Mouse (Mus musculus) embryonic facial prominence, embryonic 14.5 days (tissue): Measurements from ENCODE around the gene Sorbs1. TPM values are rescaled to one million over a fixed set of nuclear protein-coding genes. Genes with fewer than 3 reads are reported as not detected.

ENCODE experiments used
- ATAC-seq: fragments of 200-750 bp; cut with Nextera tagmentation; 2 replicates; pipeline ENCODE4 v1.8.0; 2017; ENCODE audit warnings: low read depth, moderate number of reproducible peaks, moderate TSS enrichment
- DNase-seq: peaks from one replicate; pipeline ENCODE4 v3.0.0-alpha.2; 2015; ENCODE audit warnings: low spot score
- H3K27ac ChIP-seq: fragments of 300-500 bp; sonication (generic); replicated peaks from 2 replicates; pipeline ENCODE4 v1.5.1; 2014; ENCODE audit warnings: low read depth, mild to moderate bottlenecking, low read length, moderate library complexity
- H3K27me3 ChIP-seq: fragments of 300-500 bp; sonication (generic); replicated peaks from 2 replicates; pipeline ENCODE4 v1.6.1; 2014; ENCODE audit warnings: low read length; ENCODE audit not compliant: control insufficient read depth, insufficient read depth
- H3K36me3 ChIP-seq: fragments of 300-500 bp; sonication (generic); 2 replicates; pipeline ENCODE4 v1.6.1; 2014; ENCODE audit warnings: low read length, mixed read lengths; ENCODE audit not compliant: control insufficient read depth, insufficient read depth
- H3K4me1 ChIP-seq: fragments of 300-500 bp; sonication (generic); 2 replicates; pipeline ENCODE4 v1.6.1; 2014; ENCODE audit warnings: antibody characterized with exemption, low read length; ENCODE audit not compliant: control insufficient read depth, insufficient read depth
- H3K4me2 ChIP-seq: fragments of 300-500 bp; sonication (generic); 2 replicates; pipeline ENCODE4 v1.6.1; 2014; ENCODE audit warnings: low read depth, mild to moderate bottlenecking, low read length, moderate library complexity, mixed read lengths
- H3K4me3 ChIP-seq: fragments of 300-500 bp; sonication (generic); 2 replicates; pipeline ENCODE4 v1.5.1; 2014; ENCODE audit warnings: low read depth, mild to moderate bottlenecking, low read length
- H3K9ac ChIP-seq: fragments of 300-500 bp; sonication (generic); 2 replicates; pipeline ENCODE4 v1.6.1; 2014; ENCODE audit warnings: low read depth, mild to moderate bottlenecking, low read length, moderate library complexity, mixed read lengths
- H3K9me3 ChIP-seq: fragments of 300-500 bp; sonication (generic); 2 replicates; pipeline ENCODE4 v1.6.1; 2016; ENCODE audit warnings: low read length; ENCODE audit not compliant: control insufficient read depth
- WGBS: fragments of 180-500 bp; shearing (Covaris S2); extraction: QIAGEN DNeasy Blood & Tissue Kit; methylation state at CpG from one replicate; pipeline ENCODE4 v1.1.7; 2014; 5-methylcytosine and 5-hydroxymethylcytosine counted together
- polyA plus RNA-seq: library from polyadenylated mRNA; unstranded; fragments of >200 nt; fragmentation: Nextera tagmentation; extraction: Ambion mirVana; gene quantifications from 2 replicates; pipeline ENCODE4 v1.2.1, GENCODE M21; 2014

Gene Sorbs1
- polyA plus RNA-seq, 1 experiment from 2014 or later = 54.1 TPM

DNA sequence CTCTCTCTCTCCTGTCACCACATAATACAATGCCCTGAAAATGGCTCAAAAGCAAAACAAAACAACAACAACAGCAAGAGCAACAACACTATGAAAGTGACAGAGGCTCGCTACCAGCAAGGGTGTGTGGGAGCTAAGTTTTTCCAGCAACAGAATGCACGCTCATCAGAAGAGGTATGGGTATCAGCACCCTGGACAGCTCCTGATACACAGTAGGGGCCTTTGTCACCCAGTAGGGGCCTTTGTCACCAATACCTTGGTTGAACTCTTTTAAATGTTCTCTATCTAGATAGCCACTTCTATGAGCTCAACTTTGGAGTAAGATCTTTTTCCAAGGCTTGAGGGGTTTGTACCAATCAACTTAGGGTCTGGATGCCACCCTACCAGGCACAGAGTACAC, 138.9 kb downstream of the Sorbs1 start:
- Histone ChIP-seq H3K4me3 (no peak overlapping the region), H3K36me3 (no peaks in the 10 kb centered on the region; the same call in 1 of the 2 replicates), H3K9ac (no peak overlapping the region), H3K4me2 (no peak overlapping the region), H3K27ac (no peak overlapping the region), H3K4me1 (0 out of 2 replicates have a peak, but pooled peaks cover 3% of the 10 kb centered on the region), H3K27me3 (no peaks in the 10 kb centered on the region), H3K9me3 (no peaks in the 10 kb centered on the region)
- no peak for ATAC-seq
- no peak for DNase-seq
- 80% methylated on average over 2 of the region's 2 CpGs for WGBS

DNA sequence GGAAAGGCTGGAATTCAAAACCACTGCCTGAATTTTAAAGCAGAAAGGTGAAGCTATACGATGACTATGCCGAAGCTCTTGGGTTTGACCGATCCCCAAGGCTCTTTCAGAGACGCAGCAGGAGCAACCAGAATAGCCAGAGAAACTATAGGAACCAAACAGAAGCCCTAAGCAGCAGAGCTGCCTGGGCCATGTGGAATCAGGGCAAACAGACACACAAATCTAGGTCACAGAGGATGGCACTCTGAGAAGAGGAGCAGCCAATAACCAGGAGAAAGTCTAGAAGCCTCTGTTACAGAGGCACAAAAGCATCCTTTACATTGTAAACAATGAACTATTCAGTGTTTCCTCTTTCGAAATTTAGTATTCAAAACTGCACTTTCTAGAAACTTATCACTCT, 140.9 kb downstream of the Sorbs1 start:
- Histone ChIP-seq H3K9ac (no peak overlapping the region), H3K27me3 (no peaks in the 10 kb centered on the region), H3K4me1 (0 out of 2 replicates have a peak, but pooled peaks cover 3% of the 10 kb centered on the region), H3K36me3 (no peaks in the 10 kb centered on the region; the same call in 1 of the 2 replicates), H3K9me3 (no peaks in the 10 kb centered on the region), H3K4me2 (no peak overlapping the region), H3K4me3 (no peak overlapping the region), H3K27ac (no peak overlapping the region)
- DNase-seq (no peak), ATAC-seq (no peak)
- 88% methylated on average over 5 of the region's 5 CpGs for WGBS

DNA sequence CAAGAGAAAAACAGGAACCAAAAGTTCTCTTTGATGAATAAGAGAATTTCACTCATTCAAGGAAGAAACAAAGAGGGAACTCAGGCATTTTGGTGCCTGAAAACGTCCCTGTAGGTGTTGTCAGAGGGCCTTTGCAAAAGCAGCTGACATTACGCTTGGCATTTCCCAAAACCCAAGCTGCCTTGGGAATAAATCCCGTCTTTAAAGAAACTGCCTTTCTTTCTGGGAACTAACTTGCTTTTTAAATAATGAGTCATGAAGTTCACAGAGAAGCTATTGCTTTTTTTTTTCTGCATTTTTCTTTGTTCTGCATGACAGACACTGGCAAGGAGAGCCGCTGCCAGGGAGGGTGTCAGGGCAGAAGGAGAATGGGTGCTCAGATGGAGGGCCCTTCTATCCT, 141.7 kb downstream of the Sorbs1 start:
- H3K27ac ChIP-seq = no peak overlapping the region
- no peaks in the 10 kb centered on the region; the same call in 1 of the 2 replicates for H3K36me3 ChIP-seq
- H3K27me3 ChIP-seq = no peaks in the 10 kb centered on the region
- 0 out of 2 replicates have a peak, but pooled peaks cover 3% of the 10 kb centered on the region for H3K4me1 ChIP-seq
- no peak overlapping the region for H3K9ac ChIP-seq
- H3K4me2 ChIP-seq = no peak overlapping the region
- WGBS = 58% methylated on average over 4 of the region's 4 CpGs
- DNase-seq = no peak
- no peak for ATAC-seq
- H3K9me3 ChIP-seq = no peaks in the 10 kb centered on the region
- H3K4me3 ChIP-seq = no peak overlapping the region

DNA sequence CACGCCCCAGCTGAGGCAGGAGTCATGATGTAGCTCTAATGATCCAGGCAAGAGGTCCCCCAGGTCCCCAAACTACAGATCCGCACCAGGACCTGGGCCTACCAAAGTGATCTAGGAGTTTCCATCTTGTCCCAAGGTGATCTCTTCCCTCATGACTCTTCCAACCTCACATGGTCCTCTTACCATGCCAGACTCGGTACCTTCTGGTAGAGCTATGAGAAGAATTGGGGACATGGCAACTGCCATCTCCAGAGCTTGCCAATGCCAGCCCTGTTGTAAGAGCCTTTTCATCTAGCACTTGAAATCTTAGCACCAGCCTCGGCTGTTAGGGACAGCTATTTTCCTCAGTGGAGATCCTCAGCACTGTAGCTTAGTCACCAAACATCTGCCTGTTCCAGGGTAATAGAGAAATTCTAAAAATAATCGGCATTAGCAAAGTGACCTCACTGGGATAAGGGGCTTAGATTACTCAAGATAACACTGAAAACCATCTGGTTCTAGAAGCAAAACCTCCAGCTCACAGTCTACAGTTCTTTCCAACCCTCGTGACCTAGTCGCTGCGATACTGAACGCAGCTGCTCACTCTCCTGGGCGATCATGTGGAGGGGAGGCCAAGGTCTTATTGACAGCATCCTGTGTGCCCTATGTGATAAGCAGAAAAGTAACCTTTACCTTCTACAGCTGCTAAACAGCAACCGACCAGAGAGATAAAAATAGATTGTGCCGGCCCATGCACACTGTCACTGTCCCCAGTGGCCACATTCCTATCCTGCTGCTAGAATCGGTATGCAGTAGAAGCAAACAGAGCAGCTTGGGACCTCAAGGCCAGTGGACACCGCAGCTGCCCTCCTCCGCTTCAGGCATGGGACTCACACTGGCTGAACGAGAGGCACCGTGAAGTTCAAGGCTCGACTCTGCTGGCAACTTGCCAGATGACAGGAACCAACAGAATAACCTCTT, 143.4 kb downstream of the Sorbs1 start:
- H3K9ac ChIP-seq = no peak overlapping the region
- H3K27ac ChIP-seq = no peak overlapping the region
- DNase-seq = peak; percentile 50
- no peaks in the 10 kb centered on the region; the same call in 1 of the 2 replicates for H3K36me3 ChIP-seq
- ATAC-seq = peak; percentile 73
- no peaks in the 10 kb centered on the region for H3K27me3 ChIP-seq
- no peaks in the 10 kb centered on the region for H3K9me3 ChIP-seq
- H3K4me2 ChIP-seq = no peak overlapping the region
- no peak overlapping the region for H3K4me3 ChIP-seq
- 55% methylated on average over 18 of the region's 18 CpGs for WGBS
- H3K4me1 ChIP-seq = peaks cover 9% of the 10 kb centered on the region

DNA sequence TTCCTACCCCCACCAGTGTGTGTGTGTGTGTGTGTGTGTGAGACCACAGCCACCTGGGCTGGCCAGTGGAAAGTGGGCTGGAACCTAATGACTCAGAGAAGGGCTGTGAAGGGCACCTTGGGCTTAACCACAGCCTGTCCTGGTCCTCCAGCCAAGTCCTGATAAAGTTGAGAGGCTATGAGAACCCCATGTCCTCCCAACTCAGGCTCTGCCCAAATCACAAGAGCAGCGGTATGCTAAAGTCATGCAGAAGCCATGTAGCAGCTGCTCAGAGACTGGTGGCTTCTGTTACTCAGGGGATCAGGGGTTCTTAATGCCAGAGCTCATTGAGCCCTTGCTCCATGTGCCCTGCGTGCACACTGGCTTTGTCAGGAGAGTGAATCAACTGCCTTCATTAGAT, 145.1 kb downstream of the Sorbs1 start:
- DNase-seq = no peak
- Histone ChIP-seq H3K36me3 (peaks cover 13% of the 10 kb centered on the region), H3K4me1 (peaks cover 9% of the 10 kb centered on the region), H3K4me3 (no peak overlapping the region), H3K4me2 (no peak overlapping the region), H3K27me3 (no peaks in the 10 kb centered on the region), H3K27ac (no peak overlapping the region), H3K9me3 (no peaks in the 10 kb centered on the region), H3K9ac (no peak overlapping the region)
- no peak for ATAC-seq
- WGBS = 94% methylated on average over 2 of the region's 2 CpGs

DNA sequence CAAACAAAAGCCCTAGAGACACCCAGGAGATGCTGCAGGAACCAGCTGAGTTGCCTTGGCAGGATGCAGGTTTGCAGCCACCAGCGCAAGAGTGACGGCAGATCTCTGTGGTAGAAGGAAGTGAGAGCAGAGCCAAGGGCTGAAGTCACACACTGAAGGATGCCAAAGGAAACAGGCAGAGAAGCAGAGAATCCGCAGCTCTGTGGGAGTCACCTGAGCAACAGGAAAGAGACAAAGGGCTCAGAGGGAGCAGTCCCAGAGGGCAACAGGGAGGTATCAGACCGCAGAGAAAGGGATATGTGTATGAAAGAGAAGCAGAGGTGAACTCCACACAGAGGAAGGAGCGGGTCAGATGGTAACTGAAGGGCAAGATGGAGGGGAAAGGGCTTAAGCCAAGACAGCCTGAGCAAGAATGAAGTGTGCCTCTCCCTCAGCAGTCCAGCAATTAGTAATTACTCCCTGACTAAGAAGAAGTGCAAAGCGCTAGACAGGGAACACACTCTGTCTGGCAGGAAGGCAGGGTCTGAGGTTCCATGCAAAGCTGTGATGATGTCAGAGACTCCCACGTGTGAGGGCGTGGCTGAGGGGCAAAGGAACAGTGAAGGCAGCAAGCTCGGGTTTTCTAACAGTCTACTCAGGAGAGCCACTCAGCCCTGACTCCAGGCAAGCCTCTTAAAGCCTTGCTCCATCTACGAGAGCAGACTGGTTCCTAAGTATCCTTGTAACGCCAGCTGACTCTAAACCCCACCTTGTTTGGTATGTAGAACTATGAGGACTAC, 147.2 kb downstream of the Sorbs1 start:
- peak overlapping the region; percentile 31 for H3K4me2 ChIP-seq
- H3K9me3 ChIP-seq = no peaks in the 10 kb centered on the region
- H3K27me3 ChIP-seq = no peaks in the 10 kb centered on the region
- peak; percentile 79 for DNase-seq
- peak; percentile 70 for ATAC-seq
- WGBS = 23% methylated on average over 11 of the region's 11 CpGs
- peaks cover 9% of the 10 kb centered on the region for H3K4me1 ChIP-seq
- H3K9ac ChIP-seq = 0 out of 2 replicates have a peak overlapping the region, but pooled peaks have one; percentile 2
- peaks cover 18% of the 10 kb centered on the region for H3K36me3 ChIP-seq
- no peak overlapping the region; the same call in 1 of the 2 replicates for H3K27ac ChIP-seq
- no peak overlapping the region for H3K4me3 ChIP-seq

DNA sequence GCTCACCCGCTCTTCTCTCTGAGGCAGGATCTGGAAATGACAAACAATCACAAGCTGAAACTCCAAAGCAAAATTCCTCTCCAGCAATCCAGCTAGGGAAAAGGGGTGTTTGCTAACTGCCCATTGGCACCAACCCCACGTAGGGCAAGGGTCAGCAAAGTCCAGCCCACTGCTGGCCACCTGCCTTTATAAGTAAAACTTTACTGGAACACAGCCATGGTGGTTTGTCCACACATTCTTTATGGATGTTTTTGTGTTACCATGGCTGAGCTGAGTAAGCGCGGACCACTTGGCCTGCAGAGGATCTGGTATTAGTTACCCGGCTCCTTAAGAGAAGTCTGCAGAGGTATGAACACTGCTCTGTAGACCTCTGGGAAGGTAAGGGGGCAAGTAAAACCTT, 148.4 kb downstream of the Sorbs1 start:
- Histone ChIP-seq H3K9me3 (no peaks in the 10 kb centered on the region), H3K27me3 (no peaks in the 10 kb centered on the region), H3K9ac (no peak overlapping the region), H3K4me1 (peaks cover 6% of the 10 kb centered on the region), H3K4me3 (no peak overlapping the region), H3K27ac (no peak overlapping the region), H3K36me3 (peaks cover 18% of the 10 kb centered on the region), H3K4me2 (no peak overlapping the region)
- DNase-seq (no peak), ATAC-seq (no peak)
- WGBS = 82% methylated on average over 5 of the region's 5 CpGs

DNA sequence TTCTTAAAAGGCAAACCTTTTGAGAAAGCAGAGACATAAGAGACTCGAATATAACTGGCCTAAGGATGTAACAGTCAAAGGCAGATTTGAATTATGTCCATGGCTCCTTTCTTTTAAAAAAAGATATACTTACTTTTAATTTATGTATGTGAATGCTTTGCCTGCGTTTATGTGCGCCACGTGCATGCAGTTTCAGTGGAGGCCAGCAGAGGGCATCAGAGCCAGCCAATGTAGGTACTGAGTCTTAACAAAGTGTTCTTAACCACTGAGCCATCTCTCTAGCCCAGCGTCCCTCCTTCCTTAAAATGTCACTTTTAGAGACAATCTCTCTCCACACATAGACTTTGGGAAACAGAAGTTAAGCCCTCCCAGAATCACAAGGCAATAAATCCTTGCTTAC, 150.1 kb downstream of the Sorbs1 start:
- no peak for DNase-seq

More for the DNA sequence above, 150.1 kb downstream of the Sorbs1 start:
- H3K27me3 ChIP-seq = no peaks in the 10 kb centered on the region
- H3K9ac ChIP-seq = no peak overlapping the region
- H3K4me1 ChIP-seq = peaks cover 6% of the 10 kb centered on the region
- 96% methylated on average over 5 of the region's 5 CpGs for WGBS
- H3K27ac ChIP-seq = no peak overlapping the region
- no peak for ATAC-seq
- H3K36me3 ChIP-seq = peaks cover 18% of the 10 kb centered on the region
- no peak overlapping the region for H3K4me2 ChIP-seq
- H3K9me3 ChIP-seq = no peaks in the 10 kb centered on the region
- H3K4me3 ChIP-seq = no peak overlapping the region
